Mouse (Mus musculus) urinary bladder, postnatal 14 days (tissue): ENCODE measurements around the gene Nrn1l.
A peak's percentile ranks its signal among the peaks of the same experiment; 100 is the strongest.

Experiments used
- DNase-seq: peaks from one replicate; pipeline ENCODE4 v3.0.0; 2021; ENCODE audit warnings: low spot score

The Nrn1l gene

DNA sequence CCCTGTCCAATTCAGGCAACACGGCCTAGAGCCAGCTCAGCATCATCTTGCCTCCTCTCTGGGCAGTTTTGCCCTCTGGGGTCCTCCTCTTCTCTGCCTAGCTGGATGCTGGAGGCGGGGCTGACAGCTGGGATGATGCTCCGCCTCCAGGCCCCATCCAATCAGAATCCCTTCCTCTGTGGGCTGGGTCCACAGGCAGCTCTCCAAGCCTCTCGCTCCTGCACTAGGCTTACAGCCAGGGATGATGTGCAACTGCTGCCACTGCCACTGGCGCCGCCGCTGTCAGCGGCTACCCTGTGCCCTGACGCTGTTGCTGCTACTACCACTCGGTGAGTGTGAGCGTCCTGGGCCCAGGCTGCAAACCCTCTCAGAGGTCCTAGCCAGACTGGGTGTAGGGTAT, at the start of gene Nrn1l:
Gene Nrn1l (plus strand): TSS at position 229 of the 400 bp plus-strand sequence.
- peak; percentile 70 for DNase-seq

- DNase-seq: no peak
Observed at GRCm38 (mm10) chr8:105846678-105847077, 46.7 kb upstream of the Nrn1l start.

DNA sequence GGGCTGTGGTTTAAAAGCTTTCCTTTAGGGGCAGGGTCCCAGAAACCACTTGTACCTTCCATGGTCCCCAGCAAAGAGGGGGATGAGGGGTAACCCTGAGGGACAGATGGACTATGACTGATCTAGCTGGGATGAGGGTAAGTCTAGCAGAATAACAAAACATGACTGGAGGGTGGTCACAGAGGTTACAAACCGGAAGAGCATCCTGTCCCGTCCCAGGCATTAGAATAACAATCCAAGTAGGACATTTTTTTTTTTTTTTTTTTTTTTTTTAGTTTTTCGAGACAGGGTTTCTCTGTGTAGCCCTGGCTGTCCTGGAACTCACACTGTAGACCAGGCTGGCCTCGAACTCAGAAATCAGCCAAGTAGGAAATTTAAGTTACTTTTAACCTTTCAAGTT, 43.4 kb upstream of the Nrn1l start:
- no peak for DNase-seq

- DNase-seq: no peak
Observed at GRCm38 (mm10) chr8:105850611-105851010, 42.8 kb upstream of the Nrn1l start.

- DNase-seq: peak; percentile 91
Observed at GRCm38 (mm10) chr8:105851651-105852143, 41.7 kb upstream of the Nrn1l start.

DNA sequence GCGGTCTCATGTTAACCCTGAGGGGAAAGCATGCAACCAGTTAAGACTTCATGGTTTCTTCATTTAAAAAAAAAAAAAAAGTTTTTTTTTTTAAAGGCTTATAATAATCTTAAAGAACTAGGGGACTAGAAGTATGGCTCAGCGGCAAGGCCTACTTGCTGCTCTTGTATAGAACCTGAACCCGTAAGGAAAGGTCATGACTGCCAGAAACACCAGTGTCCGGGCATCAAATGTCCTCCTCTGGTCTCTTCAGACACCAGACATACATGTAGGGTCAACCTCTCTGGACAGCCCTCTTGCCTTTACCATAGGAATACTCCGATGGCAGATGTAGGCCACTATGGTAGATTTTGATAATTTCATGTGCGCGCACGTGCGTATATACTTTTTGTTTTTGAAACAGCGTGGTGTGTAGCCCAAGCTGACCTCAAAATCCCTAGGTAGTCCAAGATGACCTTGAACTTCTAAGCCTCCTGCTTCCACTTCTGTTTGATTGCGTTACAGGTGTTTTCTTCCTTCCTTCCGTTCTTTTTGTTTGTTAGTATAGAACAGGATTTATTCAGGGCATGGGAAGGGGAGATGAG, 41.1 kb upstream of the Nrn1l start:
- no peak for DNase-seq

GRCm38 (mm10) chr8:105853178-105853577, 40.2 kb upstream of the Nrn1l start, which contains the start of gene Cenpt:
TSS of gene Cenpt (minus strand) at chr8:105853278.
- no peak for DNase-seq

GRCm38 (mm10) chr8:105854303-105854702, 39.1 kb upstream of the Nrn1l start:
- DNase-seq: no peak

GRCm38 (mm10) chr8:105854715-105855216, 38.6 kb upstream of the Nrn1l start, which contains the start of gene Thap11:
TSS of gene Thap11 (plus strand) at chr8:105855132.
- peak; percentile 92 for DNase-seq

GRCm38 (mm10) chr8:105855248-105856167, 37.9 kb upstream of the Nrn1l start:
- peak; percentile 44 for DNase-seq

DNA sequence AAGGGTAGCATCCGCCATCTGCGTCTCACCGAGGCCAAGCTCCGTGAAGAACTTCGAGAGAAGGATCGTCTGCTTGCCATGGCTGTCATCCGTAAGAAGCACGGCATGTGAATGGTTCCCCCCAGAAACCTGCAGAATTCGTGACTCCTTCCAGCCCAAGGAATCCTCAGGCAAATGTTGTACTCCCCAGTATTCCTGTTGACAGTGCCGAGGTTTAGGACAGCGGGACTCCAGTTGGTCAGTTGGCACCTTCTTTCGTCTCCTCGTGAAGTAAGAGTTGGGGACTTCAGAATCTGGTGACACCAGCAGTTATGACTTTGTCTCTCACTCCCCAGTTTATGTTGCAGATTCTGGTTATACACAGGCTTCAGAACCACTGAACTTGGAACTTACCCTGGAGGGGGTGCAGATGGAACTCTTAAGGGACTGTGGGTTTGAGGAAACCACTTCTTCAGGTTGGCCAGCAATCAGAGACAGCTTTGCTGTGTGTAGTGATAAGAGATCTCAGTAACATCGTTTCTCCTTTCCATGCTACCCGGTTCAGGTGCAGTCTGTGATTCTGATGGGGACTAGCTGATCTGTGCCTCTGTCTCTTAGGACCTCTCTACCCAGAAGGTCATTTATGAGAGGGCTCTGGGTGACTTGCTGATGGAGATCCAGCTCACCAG, 37.1 kb upstream of the Nrn1l start:
- no peak for DNase-seq

DNA sequence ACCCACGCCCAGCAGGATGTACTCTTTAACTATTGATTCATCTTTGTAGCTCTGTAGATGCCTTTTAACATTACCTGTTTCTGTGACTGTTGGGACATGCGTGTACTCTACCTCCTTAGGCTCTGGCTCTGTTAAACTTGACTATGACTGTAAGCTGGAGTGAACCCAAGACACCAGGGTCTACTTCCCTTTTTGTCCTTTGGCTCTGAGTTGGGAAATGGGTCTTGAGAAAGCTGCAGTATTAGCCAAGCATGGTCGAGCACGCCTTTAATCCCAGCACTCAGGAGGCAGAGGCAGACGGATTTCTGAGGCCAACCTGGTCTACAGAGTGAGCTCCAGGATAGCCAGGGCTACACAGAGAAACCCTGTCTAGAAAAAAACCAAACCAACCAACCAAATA, 34.9 kb upstream of the Nrn1l start:
- DNase-seq: no peak

DNA sequence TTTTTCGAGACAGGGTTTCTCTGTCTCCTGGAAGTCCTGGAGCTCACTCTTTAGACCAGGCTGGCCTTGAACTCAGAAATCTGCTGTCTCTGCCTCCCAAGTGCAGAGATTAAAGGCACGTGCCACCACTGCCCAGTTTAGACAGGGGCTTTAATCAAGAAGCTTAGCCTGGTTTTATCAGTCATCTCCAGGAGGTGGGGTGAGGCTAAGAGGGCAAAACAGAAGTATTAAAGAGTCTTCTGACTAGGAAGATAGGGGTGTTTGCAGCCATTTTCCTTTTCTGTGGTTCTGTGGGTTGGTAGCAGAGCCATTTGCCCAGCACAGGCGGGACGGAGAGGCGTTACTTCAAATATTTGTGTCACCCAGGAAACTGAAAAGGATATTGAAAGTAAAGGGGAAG, 34.1 kb upstream of the Nrn1l start:
- DNase-seq: no peak

DNA sequence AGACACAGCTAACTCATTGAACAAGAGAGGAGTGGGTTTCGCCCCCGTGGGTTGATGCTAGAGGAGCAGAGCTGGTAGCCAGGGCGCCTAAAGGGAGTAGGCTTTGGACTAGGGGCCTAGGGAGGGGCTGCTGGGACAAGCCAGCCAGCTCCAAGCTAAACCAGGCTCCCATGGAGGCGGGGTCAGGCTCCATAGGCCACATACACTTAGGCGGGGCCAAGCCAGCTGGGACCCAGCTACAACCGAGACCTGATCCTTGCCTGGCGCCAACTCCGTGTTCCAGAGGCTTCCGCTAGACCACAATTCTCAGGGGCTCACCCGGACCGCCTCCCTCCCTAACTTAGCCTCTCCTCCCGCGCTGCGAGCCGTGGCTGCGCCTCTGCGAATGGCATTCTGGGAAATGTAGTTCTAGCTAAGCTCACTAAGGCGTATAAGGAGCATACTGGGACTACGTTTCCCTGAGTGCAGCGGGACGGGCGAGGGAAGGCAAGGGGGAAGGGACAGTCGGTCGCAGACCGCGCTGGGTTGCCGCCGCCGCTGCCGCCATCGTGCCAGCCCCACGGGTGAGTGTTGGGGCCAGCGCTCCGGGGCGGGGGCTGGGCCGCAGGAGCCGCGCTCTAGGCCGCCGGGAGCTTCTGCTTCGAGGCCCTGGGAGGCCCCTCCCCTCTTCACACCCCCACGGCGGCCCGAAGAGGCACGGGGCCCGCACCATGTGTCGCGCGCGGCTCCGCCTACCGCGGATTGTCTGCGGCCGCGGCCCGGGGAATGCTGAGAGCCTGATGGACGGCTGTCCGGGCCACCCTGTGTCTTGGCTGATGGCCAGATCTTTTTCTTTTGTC, 33.0 kb upstream of the Nrn1l start, which contains the start of gene Nutf2:
Gene Nutf2 (plus strand): TSS at position 438 of the 839 bp plus-strand sequence.
- DNase-seq: peak; percentile 95

- DNase-seq: no peak
Observed at GRCm38 (mm10) chr8:105861951-105862350, 31.4 kb upstream of the Nrn1l start.

DNA sequence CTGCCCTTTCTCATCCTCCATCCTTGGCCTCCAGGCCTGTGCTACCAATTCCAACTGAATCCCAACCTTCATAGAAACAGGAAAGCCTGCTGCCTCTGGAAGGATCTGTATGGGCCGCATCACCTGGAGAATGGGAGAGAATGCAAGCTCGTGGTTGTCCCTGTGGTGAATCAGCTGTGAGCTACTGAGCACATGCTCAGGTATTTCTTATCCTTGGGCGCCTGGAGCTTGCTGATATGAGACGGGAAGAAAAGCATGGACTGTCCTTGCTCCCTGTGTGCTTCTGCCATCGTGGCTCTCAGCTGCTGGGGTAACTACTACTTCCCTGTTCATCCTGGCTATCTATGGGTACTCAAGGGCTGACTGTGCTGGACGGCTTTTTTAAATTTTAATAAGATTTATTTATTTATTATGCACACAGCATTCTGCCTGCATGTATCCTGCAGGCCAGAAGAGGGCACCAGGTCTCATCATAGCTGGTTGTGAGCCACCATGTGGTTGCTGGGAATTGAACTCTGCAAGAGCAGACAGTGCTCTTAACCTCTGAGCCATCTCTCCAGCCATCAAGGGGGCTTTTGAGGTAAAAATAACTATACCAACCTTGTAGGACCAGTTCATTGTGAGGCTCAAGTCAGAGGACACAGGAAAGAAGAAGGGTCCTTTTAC, 26.9 kb upstream of the Nrn1l start:
- DNase-seq: no peak

DNA sequence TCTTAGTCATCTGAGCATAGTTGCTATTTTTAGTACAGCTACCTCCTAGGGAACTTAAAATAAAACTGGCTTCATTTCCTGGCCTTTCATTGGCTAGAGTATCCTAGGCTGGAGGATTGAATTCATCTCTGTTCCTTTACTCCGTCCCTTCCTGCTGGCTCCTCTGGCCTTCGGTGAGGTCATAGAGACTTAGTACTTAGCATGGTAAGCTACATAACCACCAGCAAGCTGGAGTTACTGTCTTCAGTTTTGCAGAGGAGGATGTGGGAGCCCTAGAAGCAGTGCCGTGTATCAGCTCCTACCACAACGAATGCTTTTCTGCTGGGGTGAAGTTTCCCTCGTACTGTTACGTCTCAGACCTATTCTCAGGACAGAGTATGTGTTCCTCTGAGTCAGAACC, 19.1 kb upstream of the Nrn1l start:
- no peak for DNase-seq

GRCm38 (mm10) chr8:105880754-105881520, 12.4 kb upstream of the Nrn1l start, which contains the start of gene Edc4:
TSS of gene Edc4 (plus strand) at chr8:105880881.
- peak; percentile 85 for DNase-seq

DNA sequence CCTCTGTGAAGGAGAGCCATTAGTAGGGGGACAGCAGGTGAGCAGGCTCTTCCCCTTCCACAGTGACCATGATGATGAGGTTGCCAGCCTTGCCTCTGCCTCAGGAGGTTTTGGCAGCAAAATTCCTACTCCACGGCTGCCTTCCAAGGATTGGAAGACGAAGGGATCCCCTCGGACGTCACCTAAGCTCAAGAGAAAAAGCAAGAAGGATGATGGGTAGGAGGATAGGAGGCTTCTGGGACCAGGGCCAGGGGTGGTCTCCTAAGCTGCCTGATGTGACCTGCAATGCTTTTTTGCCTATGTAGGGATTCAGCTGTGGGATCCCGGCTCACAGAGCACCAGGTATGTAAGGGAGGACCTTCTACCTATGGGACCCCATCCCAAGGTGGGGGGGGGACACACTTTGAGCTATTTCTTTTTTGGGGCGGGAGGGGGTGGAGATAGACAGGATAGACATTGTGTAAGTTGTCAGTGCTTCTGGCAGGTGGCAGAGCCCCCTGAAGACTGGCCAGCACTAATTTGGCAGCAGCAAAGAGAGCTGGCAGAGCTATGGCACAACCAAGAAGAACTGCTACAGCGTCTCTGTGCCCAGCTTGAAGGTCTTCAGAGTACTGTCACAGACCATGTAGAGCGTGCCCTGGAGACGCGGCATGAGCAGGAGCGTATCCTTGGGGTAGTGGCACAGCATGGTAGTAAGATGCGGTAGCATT, 3.5 kb upstream of the Nrn1l start:
- no peak for DNase-seq
